Mouse (Mus musculus) CD4-positive naive resting alpha-beta T cell, adult 57 days (primary cell): Measurements from ENCODE around the gene Creld2. TPM values are rescaled to one million over a fixed set of nuclear protein-coding genes. Genes with fewer than 3 reads are reported as not detected.

Source experiments
- total RNA-seq: library from RNA; stranded (reverse); gene quantifications from one replicate; pipeline ENCODE4 v1.2.4, GENCODE M21; 2023

The Creld2 gene
- total RNA-seq: 23.9 TPM

GRCm38 (mm10) chr15:88819026-88819905 is at the start of gene Creld2, which contains the start of gene Alg12:
Gene Creld2 (plus strand): TSS chr15:88819646.
Gene Alg12 (minus strand): TSS chr15:88819318.

GRCm38 (mm10) chr15:88861772-88862622 is 42.6 kb downstream of the Creld2 start, which contains the start of gene Pim3:
Gene Pim3 (plus strand): TSS chr15:88862186.

Other genes starting within 250 kb of the Creld2 start
- not detected for gene Zdhhc25, start 219.3 kb upstream of the Creld2 start, total RNA-seq
- gene Brd1, start 85.4 kb upstream of the Creld2 start, total RNA-seq: 149 TPM
- 20.9 TPM for gene Zbed4, start 68.0 kb upstream of the Creld2 start, total RNA-seq
- 19.5 TPM for gene Alg12, start 328 bp upstream of the Creld2 start, total RNA-seq
- 71.4 TPM for gene Pim3, start 42.5 kb downstream of the Creld2 start, total RNA-seq
- not detected for gene Ttll8, start 134.8 kb downstream of the Creld2 start, total RNA-seq
- not detected for gene Mlc1, start 159.4 kb downstream of the Creld2 start, total RNA-seq
- not detected for gene Mov10l1, start 163.3 kb downstream of the Creld2 start, total RNA-seq
- not detected for gene Panx2, start 240.1 kb downstream of the Creld2 start, total RNA-seq